In genomic region chr2:71056115-71056835, GRCm38 (mm10) we compare ENCODE assay signal across 8 mouse cellular contexts. TPM values are rescaled to one million over a fixed set of nuclear protein-coding genes. Genes with fewer than 3 reads are reported as not detected.
DNase-seq lines count a peak whose midpoint lies in the region; ATAC-seq and TF ChIP-seq lines count a peak whose summit lies in the region.

No protein-coding gene starts in this region.

- peak overlapping the region; percentile 92 for H3K27ac ChIP-seq in heart, embryonic 11.5 days (ENCODE audit: low read depth, low read length)
- H3K27ac ChIP-seq in forebrain, embryonic 13.5 days: peak overlapping the region; percentile 95
- peak overlapping the region; percentile 80 for H3K27ac ChIP-seq in liver, embryonic 14.5 days

- no peaks in the 10 kb centered on the region for H3K9me3 ChIP-seq in heart, embryonic 11.5 days (replicated peaks; ENCODE audit: control insufficient read depth, low read length)
- H3K9me3 ChIP-seq in E14TG2a.4 (ENCODE audit: low read length): no peaks in the 10 kb centered on the region
- H3K9me3 ChIP-seq in forebrain, embryonic 13.5 days (replicated peaks): no peaks in the 10 kb centered on the region
- no peaks in the 10 kb centered on the region for H3K9me3 ChIP-seq in liver, embryonic 14.5 days (ENCODE audit: control insufficient read depth, low read length)

- no peak for ATAC-seq in heart, embryonic 11.5 days (replicated peaks; ENCODE audit: insufficient number of reproducible peaks, low FRiP score, low TSS enrichment)
- ATAC-seq in forebrain, embryonic 13.5 days: no peak
- ATAC-seq in liver, embryonic 14.5 days (ENCODE audit: insufficient read depth): no peak

- H3K4me2 ChIP-seq in heart, embryonic 11.5 days: peak overlapping the region; percentile 76
- peak overlapping the region; percentile 81 for H3K4me2 ChIP-seq in forebrain, embryonic 13.5 days
- H3K4me2 ChIP-seq in liver, embryonic 14.5 days (ENCODE audit: low read depth): peak overlapping the region; percentile 99

- H3K36me3 ChIP-seq in heart, embryonic 11.5 days (ENCODE audit: control insufficient read depth, insufficient read depth, low read length): 0 out of 2 replicates have a peak, but pooled peaks cover 2% of the 10 kb centered on the region
- H3K36me3 ChIP-seq in E14TG2a.4 (ENCODE audit: insufficient read depth, low read length): peaks cover 38% of the 10 kb centered on the region
- H3K36me3 ChIP-seq in forebrain, embryonic 13.5 days (ENCODE audit: poor library complexity, severe bottlenecking): peaks cover 7% of the 10 kb centered on the region
- no peaks in the 10 kb centered on the region for H3K36me3 ChIP-seq in liver, embryonic 14.5 days (replicated peaks; ENCODE audit: control insufficient read depth, insufficient read depth, low read depth)

- DNase-seq in heart, postnatal 10 days: no peak
- no peak for DNase-seq in liver, embryonic 14.5 days (ENCODE audit: low read depth in 3 of 3, low spot score in 3 of 3)
- no peak for DNase-seq in embryo, embryonic 10 days (ENCODE audit: low spot score)
- DNase-seq in natural killer cell, adult 2 months (ENCODE audit: low spot score in 2 of 2): no peak
- DNase-seq in cerebellum, adult 8-10 months: no peak

- WGBS in heart, embryonic 11.5 days (ENCODE audit: insufficient replicate concordance): 12% methylated on average over 21 of the region's 21 CpGs
- WGBS in forebrain, embryonic 13.5 days: 14% methylated on average over 21 of the region's 21 CpGs
- WGBS in liver, embryonic 14.5 days (ENCODE audit: insufficient replicate concordance): 11% methylated on average over 21 of the region's 21 CpGs

- no peaks in the 10 kb centered on the region for H3K27me3 ChIP-seq in heart, embryonic 11.5 days (ENCODE audit: control insufficient read depth, insufficient read depth, low read length)
- no peaks in the 10 kb centered on the region for H3K27me3 ChIP-seq in E14TG2a.4 (ENCODE audit: insufficient read depth, low read length)
- no peaks in the 10 kb centered on the region for H3K27me3 ChIP-seq in forebrain, embryonic 13.5 days
- no peaks in the 10 kb centered on the region for H3K27me3 ChIP-seq in liver, embryonic 14.5 days (ENCODE audit: control insufficient read depth, insufficient read depth, low read length)

- intact Hi-C loops in heart, postnatal 10 days (cut with DNase I): no loop called here

- peak overlapping the region; percentile 75 for H3K4me3 ChIP-seq in heart, embryonic 11.5 days (ENCODE audit: low read depth, low read length)
- peak overlapping the region; percentile 97 for H3K4me3 ChIP-seq in E14TG2a.4 (replicated peaks; ENCODE audit: low read length)
- peak overlapping the region; percentile 82 for H3K4me3 ChIP-seq in forebrain, embryonic 13.5 days
- peak overlapping the region; percentile 83 to 97 for H3K4me3 ChIP-seq in liver, embryonic 14.5 days (ENCODE audit: insufficient read depth in 1 of 2, low read depth in 2 of 2, low read length in 2 of 2)

- TF ChIP-seq EP300 in liver, embryonic 14.5 days (IDR thresholded peaks at IDR 0.05; ENCODE audit: low read depth): no peak

- 0 out of 2 replicates have a peak, but pooled peaks have one; percentile 8 for TF ChIP-seq CTCF in E14TG2a.4 (conservative IDR thresholded peaks at IDR 0.05; ENCODE audit: low read length)
- TF ChIP-seq CTCF in liver, embryonic 14.5 days (IDR thresholded peaks at IDR 0.05; ENCODE audit: low read depth): no peak; the same call in 1 of the 2 replicates

- no peaks in the 10 kb centered on the region for H3K4me1 ChIP-seq in heart, embryonic 11.5 days (ENCODE audit: control insufficient read depth, insufficient read depth, low read length)
- H3K4me1 ChIP-seq in E14TG2a.4 (replicated peaks; ENCODE audit: low read depth, low read length): peaks cover 35% of the 10 kb centered on the region
- H3K4me1 ChIP-seq in forebrain, embryonic 13.5 days: peaks cover 21% of the 10 kb centered on the region
- peaks cover 7 to 14% of the 10 kb centered on the region in 2 experiments; a peak in 3 of 4 replicates for H3K4me1 ChIP-seq in liver, embryonic 14.5 days (replicated peaks; ENCODE audit: control insufficient read depth in 2 of 2, insufficient read depth in 2 of 2, low read length in 1 of 2)

- H3K9ac ChIP-seq in heart, embryonic 11.5 days (ENCODE audit: low read depth, low read length): peak overlapping the region; percentile 93
- peak overlapping the region; percentile 86 for H3K9ac ChIP-seq in forebrain, embryonic 13.5 days
- peak overlapping the region; percentile 93 for H3K9ac ChIP-seq in liver, embryonic 14.5 days (replicated peaks)

RNA-seq across cellular contexts. Expression of gene Mettl8, which starts 0.9 kb away (rescaled TPM):
- 13.6 and 15.5 TPM in 2 replicates for polyA plus RNA-seq in heart, embryonic 11.5 days (2014; fragmentation: Nextera tagmentation; extraction: Ambion mirVana)
- 1 to 10 TPM; 4.6 to 5.1 TPM for total RNA-seq in heart, postnatal 10 days (2021)
- polyA plus RNA-seq in forebrain, embryonic 13.5 days (2015; fragmentation: Nextera tagmentation; extraction: Ambion mirVana): 15.7 and 16.4 TPM in 2 replicates
- polyA plus RNA-seq in liver, embryonic 14.5 days (2012; rRNA removed): 4.3 and 5.3 TPM in 2 replicates
- 9.4 and 9.7 TPM in 2 replicates for polyA plus RNA-seq in liver, embryonic 14.5 days (2014; fragmentation: Nextera tagmentation; extraction: Ambion mirVana)

RNA-seq across cellular contexts. Expression of gene Dcaf17, which starts 1.1 kb away (rescaled TPM):
- 16.8 and 18.1 TPM in 2 replicates for polyA plus RNA-seq in heart, embryonic 11.5 days (2014; fragmentation: Nextera tagmentation; extraction: Ambion mirVana)
- 1 to 10 TPM; 6.0 to 6.9 TPM for total RNA-seq in heart, postnatal 10 days (2021)
- polyA plus RNA-seq in forebrain, embryonic 13.5 days (2015; fragmentation: Nextera tagmentation; extraction: Ambion mirVana): 39.8 and 40.9 TPM in 2 replicates
- 1.8 and 3.2 TPM in 2 replicates for polyA plus RNA-seq in liver, embryonic 14.5 days (2012; rRNA removed)
- 11.8 and 12.1 TPM in 2 replicates for polyA plus RNA-seq in liver, embryonic 14.5 days (2014; fragmentation: Nextera tagmentation; extraction: Ambion mirVana)
